Mouse (Mus musculus) ovary, postnatal 14 days (tissue): Measurements from ENCODE around the gene Arntl2.

ENCODE experiments used
- DNase-seq: peaks from one replicate; pipeline ENCODE4 v3.0.0; 2022; ENCODE audit warnings: low spot score

Gene Arntl2

GRCm38 (mm10) chr6:146781566-146781965 is 14.3 kb upstream of the Arntl2 start:
- no peak for DNase-seq

- no peak for DNase-seq
Measured at GRCm38 (mm10) chr6:146793527-146793926, 2.3 kb upstream of the Arntl2 start.

- DNase-seq = no peak
Measured at GRCm38 (mm10) chr6:146795166-146795923, 510 bp upstream of the Arntl2 start.

GRCm38 (mm10) chr6:146797446-146797845 is 1.6 kb downstream of the Arntl2 start:
- no peak for DNase-seq

GRCm38 (mm10) chr6:146809991-146810390 is 14.1 kb downstream of the Arntl2 start:
- DNase-seq = no peak

- DNase-seq = no peak
Measured at GRCm38 (mm10) chr6:146813007-146813406, 17.2 kb downstream of the Arntl2 start.

- no peak for DNase-seq
Measured at GRCm38 (mm10) chr6:146820177-146820965, 24.5 kb downstream of the Arntl2 start.

GRCm38 (mm10) chr6:146821958-146822357 is 26.1 kb downstream of the Arntl2 start:
- DNase-seq = no peak

GRCm38 (mm10) chr6:146824727-146825486 is 29.1 kb downstream of the Arntl2 start:
- peak; percentile 61 for DNase-seq

- no peak for DNase-seq
Measured at GRCm38 (mm10) chr6:146825487-146825773, 29.6 kb downstream of the Arntl2 start.

- DNase-seq = no peak
Measured at GRCm38 (mm10) chr6:146831320-146831719, 35.5 kb downstream of the Arntl2 start.

- DNase-seq = peak; percentile 43
Measured at GRCm38 (mm10) chr6:146833485-146834314, 37.8 kb downstream of the Arntl2 start.

GRCm38 (mm10) chr6:146834342-146834741 is 38.5 kb downstream of the Arntl2 start:
- DNase-seq = no peak

- no peak for DNase-seq
Measured at GRCm38 (mm10) chr6:146835784-146836183, 39.9 kb downstream of the Arntl2 start.

GRCm38 (mm10) chr6:146837316-146837715 is 41.5 kb downstream of the Arntl2 start:
- DNase-seq = no peak

- DNase-seq = no peak
Measured at GRCm38 (mm10) chr6:146838366-146838765, 42.5 kb downstream of the Arntl2 start.

GRCm38 (mm10) chr6:146838863-146839262 is 43.0 kb downstream of the Arntl2 start:
- no peak for DNase-seq

GRCm38 (mm10) chr6:146844867-146845266 is 49.0 kb downstream of the Arntl2 start:
- DNase-seq = no peak

- DNase-seq = no peak
Measured at GRCm38 (mm10) chr6:146845347-146845746, 49.5 kb downstream of the Arntl2 start.

- peak; percentile 19 for DNase-seq
Measured at GRCm38 (mm10) chr6:146845961-146846750, 50.3 kb downstream of the Arntl2 start.

GRCm38 (mm10) chr6:146847402-146847801 is 51.5 kb downstream of the Arntl2 start:
- DNase-seq = no peak
